Mouse (Mus musculus) brain, embryonic 14.5 days (tissue): Measurements from ENCODE around the gene Hgfac.

Experiments
- CTCF ChIP-seq: fragments of 200-500 bp; IDR thresholded peaks from 2 replicates; pipeline ENCODE4 v1.5.1; 2012; ENCODE audit warnings: inconsistent platforms, mild to moderate bottlenecking, moderate library complexity, borderline replicate concordance; ENCODE audit not compliant: insufficient read depth, insufficient read length; ENCODE audit errors: extremely low read depth
- POLR2A ChIP-seq: fragments of 200-500 bp; IDR thresholded peaks from 2 replicates; pipeline ENCODE4 v1.6.1; 2012; ENCODE audit warnings: mild to moderate bottlenecking, inconsistent platforms, borderline replicate concordance; ENCODE audit not compliant: poor library complexity, insufficient read depth, insufficient read length, severe bottlenecking; ENCODE audit errors: extremely low read depth

- TF ChIP-seq CTCF, result no peak
- no peak for TF ChIP-seq POLR2A
Measured at GRCm38 (mm10) chr5:35057582-35057981, 16.3 kb downstream of the Hgfac start.
